Mouse (Mus musculus) spleen, adult 10 weeks (tissue): ENCODE data around the gene Olfr615. TPM values are rescaled to one million over a fixed set of nuclear protein-coding genes. Genes with fewer than 3 reads are reported as not detected.

Experiments
- polyA plus RNA-seq: library from polyadenylated mRNA; stranded (reverse); fragments of 350-450 nt; fragmentation: Illumina TruSeq; extraction: RNeasy Lipid Tissue Mini Kit (QIAGEN cat#74804); gene quantifications from one replicate; pipeline ENCODE4 v1.2.3, GENCODE M21; 2015; ENCODE audit warnings: low replicate concordance; ENCODE audit not compliant: insufficient read depth

Gene Olfr615
- not detected for polyA plus RNA-seq

DNA sequence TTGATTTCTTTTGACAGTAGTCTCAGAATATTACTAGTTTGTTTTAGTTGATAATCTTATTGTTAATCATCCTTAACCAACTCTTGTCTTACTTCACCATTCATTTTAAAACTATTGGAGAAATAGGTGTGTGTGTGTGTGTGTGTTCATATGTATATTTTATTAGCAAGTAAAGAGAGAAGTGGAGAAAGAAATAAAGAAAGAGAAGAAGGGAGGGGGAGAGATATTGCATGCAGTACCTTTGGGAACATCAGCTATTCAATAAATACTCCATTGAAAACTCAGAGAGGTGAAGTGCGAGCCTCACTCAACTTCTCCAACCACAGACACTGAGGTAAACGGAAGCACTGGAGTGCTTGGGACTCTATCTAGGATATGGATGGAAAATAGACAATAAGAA is at the start of gene Olfr615:
Gene Olfr615 (plus strand): TSS at position 301 of the 400 bp plus-strand sequence.

DNA sequence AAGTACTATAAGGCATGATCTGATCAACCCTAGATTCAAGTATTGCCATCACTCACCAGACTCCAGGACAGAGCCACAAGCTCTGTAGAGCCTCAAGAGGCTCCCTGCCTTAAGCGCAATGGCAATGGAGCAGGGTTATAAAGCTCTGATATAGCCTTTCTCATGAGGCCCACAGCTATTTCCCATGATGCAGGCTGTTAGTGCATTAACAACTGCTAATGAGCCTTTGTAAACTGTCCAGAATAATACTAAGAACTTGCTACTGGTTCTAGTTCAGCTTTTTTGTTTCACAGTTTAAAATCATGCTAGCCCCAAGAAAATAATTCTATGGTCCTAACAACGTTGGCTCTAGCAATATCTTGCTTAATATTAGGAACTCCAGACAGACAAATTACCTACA is 43.9 kb upstream of the Olfr615 start, which contains the start of gene Olfr610:
Gene Olfr610 (minus strand): TSS at position 101 of the 400 bp plus-strand sequence.

DNA sequence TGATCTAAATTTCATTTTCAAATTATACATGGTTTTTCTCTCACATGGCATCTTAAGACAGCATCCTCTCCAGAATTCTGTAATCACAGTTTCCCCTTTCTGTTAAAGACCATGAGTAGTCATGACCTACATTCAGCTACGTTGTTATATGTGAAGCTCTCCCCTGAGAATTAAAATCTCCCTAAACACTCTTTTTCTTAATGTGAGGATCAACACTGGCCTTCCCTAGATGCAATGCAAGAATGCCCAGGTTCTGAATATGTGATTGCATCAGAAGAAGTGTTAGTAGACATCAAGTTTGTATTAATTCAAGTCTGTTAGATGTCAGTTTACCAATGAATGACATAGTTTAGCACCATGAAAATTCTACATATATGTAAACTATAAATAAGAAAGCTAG is 35.1 kb upstream of the Olfr615 start, which contains the start of gene Olfr611:
Gene Olfr611 (minus strand): TSS at position 101 of the 400 bp plus-strand sequence.

DNA sequence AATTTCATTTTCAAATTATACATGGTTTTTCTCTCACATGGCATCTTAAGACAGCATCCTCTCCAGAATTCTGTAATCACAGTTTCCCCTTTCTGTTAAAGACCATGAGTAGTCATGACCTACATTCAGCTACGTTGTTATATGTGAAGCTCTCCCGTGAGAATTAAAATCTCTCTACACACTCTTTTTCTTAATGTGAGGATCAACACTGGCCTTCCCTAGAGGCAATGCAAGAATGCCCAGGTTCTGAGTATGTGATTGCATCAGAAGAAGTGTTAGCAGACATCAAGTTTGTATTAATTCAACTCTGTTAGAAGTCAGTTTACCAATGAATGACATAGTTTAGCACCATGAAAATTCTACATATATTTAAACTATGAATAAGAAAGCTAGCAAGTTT is 13.3 kb upstream of the Olfr615 start, which contains the start of gene Olfr612:
Gene Olfr612 (minus strand): TSS at position 101 of the 400 bp plus-strand sequence.

DNA sequence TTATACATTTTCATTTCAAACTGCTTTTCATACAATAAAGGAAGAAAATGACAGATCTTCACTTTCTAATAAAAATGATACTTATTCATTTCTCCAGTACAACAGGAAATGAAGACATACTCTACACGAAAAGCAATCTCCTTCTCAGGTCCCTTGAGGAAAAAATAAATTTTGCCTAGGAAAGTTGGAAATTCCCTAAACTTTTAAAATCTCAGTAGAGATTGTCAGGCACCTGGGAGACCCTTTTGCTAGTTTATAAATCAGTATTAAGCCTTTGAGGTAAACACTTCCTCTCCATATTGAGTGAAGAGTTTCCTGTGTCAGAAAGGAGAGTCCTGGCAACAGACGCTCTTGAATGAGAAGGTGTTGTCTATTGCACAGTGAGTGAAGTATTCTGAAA is 8.1 kb upstream of the Olfr615 start, which contains the start of gene Olfr613:
Gene Olfr613 (plus strand): TSS at position 301 of the 400 bp plus-strand sequence.

DNA sequence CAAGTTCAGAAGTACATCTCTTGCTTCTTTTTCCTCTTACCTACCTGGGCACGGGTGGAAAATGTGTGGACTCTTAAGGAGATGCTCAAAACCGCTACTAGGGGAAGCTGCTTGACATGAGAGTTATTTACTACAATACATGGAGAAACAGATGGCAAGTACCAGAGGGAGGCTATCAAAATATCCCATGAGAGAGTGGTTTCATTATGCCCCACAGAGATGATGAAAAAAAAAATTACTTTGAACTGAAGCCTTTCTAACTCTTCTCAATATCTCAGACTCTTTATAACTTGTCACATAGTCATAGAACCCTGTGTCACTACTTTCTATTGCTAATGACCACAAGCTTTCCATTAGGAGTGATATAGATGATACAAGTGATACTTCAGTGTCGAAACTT is 13.2 kb downstream of the Olfr615 start, which contains the start of gene Olfr616:
Gene Olfr616 (minus strand): TSS at position 101 of the 400 bp plus-strand sequence.

DNA sequence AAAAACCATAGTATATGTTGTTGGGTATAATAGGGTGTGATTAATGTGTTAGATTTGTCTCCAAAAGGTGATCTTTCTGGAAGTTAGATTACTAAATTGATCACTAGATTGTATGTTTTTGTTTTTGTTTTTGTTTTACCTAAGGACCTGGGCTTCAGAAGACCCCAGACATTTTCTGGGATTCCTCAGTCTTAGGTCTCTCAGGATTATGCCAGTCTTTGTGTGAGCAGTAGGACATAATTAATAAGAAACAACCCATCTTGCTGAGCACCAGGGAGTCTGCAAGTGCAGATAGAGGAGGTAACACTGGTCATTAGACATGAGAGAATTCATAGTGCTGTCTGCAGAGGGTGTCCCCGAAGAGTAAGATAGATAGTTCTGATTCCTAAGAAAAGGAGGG is 16.9 kb downstream of the Olfr615 start, which contains the start of gene Olfr617:
Gene Olfr617 (plus strand): TSS at position 301 of the 400 bp plus-strand sequence.

DNA sequence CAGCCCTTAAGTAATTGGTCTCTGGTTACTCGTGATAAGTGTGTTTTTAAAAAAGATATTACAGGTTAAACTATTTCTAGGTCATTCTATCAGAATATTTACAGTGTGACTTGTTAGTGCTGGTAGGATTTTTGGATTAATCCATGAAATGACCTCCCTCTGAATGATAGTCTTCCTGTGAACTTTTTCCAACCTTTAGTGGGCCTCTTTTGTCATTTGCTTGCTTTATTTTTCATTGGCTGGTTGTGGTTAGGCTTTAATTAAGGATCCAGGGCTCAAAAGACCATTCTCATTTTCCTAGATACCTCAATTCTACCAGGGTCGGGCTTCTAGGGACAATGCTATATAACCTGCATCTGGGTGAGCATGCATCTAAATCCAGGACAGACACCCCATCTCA is 33.9 kb downstream of the Olfr615 start, which contains the start of gene Olfr618:
Gene Olfr618 (plus strand): TSS at position 301 of the 400 bp plus-strand sequence.

DNA sequence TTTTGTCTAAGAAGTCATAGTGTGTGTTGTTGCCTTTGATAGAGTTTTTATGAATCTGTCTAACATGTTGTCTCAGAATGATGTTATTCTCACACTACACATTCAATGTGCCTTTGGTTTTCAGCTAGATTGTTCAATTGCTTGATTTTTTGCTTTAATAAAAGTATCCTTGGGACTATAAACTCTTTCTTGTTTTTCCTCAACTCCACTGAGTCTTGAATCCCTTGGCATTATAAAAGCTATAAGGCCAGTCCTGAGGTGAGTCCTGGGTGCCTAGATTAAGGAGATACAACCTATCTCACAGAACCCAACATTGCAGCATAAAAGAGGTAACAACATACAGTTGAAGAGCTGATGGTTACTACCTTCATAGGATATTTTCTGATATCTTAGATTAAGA is 44.4 kb downstream of the Olfr615 start, which contains the start of gene Olfr619:
Gene Olfr619 (plus strand): TSS at position 301 of the 400 bp plus-strand sequence.

DNA sequence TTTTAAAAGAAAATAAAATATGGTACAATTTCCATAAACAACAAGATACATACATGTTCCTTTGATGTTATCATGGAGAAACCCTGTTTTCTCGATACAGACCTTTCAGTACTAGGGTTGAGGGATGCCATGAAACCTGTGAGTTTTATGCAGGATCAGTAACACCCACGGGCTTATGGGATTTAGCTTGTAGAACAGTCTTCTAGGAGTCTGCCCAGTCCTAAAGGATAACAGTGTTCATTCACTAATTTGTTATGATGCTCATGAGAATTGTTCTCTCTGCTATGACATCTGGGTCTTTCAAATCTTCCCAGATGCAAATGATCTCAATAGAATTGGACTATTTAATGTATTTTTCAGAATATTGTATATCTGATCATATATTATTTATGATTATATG is 56.6 kb downstream of the Olfr615 start, which contains the start of gene Olfr620:
Gene Olfr620 (minus strand): TSS at position 101 of the 400 bp plus-strand sequence.

Other genes starting within 250 kb of the Olfr615 start
- not detected for gene Olfr597, start 239.8 kb upstream of the Olfr615 start, polyA plus RNA-seq
- gene Olfr598, start 232.5 kb upstream of the Olfr615 start, polyA plus RNA-seq, result not detected
- not detected for gene Olfr599, start 220.2 kb upstream of the Olfr615 start, polyA plus RNA-seq
- gene Olfr600, start 206.4 kb upstream of the Olfr615 start, polyA plus RNA-seq, result not detected
- not detected for gene Olfr601, start 193.4 kb upstream of the Olfr615 start, polyA plus RNA-seq
- gene Olfr603, start 169.9 kb upstream of the Olfr615 start, polyA plus RNA-seq, result not detected
- gene Usp17lc, start 141.0 kb upstream of the Olfr615 start, polyA plus RNA-seq, result not detected
- not detected for gene Olfr605, start 110.6 kb upstream of the Olfr615 start, polyA plus RNA-seq
- not detected for gene Olfr606, start 107.0 kb upstream of the Olfr615 start, polyA plus RNA-seq
- not detected for gene Olfr607, start 91.9 kb upstream of the Olfr615 start, polyA plus RNA-seq
- gene Olfr608, start 86.2 kb upstream of the Olfr615 start, polyA plus RNA-seq, result not detected
- not detected for gene Olfr609, start 58.0 kb upstream of the Olfr615 start, polyA plus RNA-seq
- not detected for gene Olfr610, start 44.0 kb upstream of the Olfr615 start, polyA plus RNA-seq
- gene Olfr611, start 35.2 kb upstream of the Olfr615 start, polyA plus RNA-seq, result not detected
- gene Olfr612, start 13.4 kb upstream of the Olfr615 start, polyA plus RNA-seq, result not detected
- gene Olfr613, start 8.0 kb upstream of the Olfr615 start, polyA plus RNA-seq, result not detected
- gene Olfr616, start 13.1 kb downstream of the Olfr615 start, polyA plus RNA-seq, result not detected
- not detected for gene Olfr617, start 17.0 kb downstream of the Olfr615 start, polyA plus RNA-seq
- not detected for gene Olfr618, start 34.0 kb downstream of the Olfr615 start, polyA plus RNA-seq
- gene Olfr619, start 44.5 kb downstream of the Olfr615 start, polyA plus RNA-seq, result not detected
- not detected for gene Olfr620, start 56.5 kb downstream of the Olfr615 start, polyA plus RNA-seq
- not detected for gene Olfr622, start 86.6 kb downstream of the Olfr615 start, polyA plus RNA-seq
- gene Olfr623, start 107.6 kb downstream of the Olfr615 start, polyA plus RNA-seq, result not detected
- gene Olfr624, start 115.1 kb downstream of the Olfr615 start, polyA plus RNA-seq, result 0.14 TPM
- gene Olfr625-ps1, start 126.6 kb downstream of the Olfr615 start, polyA plus RNA-seq, result not detected
- gene Olfr243, start 158.6 kb downstream of the Olfr615 start, polyA plus RNA-seq, result not detected
- gene Olfr628, start 174.3 kb downstream of the Olfr615 start, polyA plus RNA-seq, result not detected
- not detected for gene Olfr629, start 188.9 kb downstream of the Olfr615 start, polyA plus RNA-seq
- gene Olfr630, start 201.3 kb downstream of the Olfr615 start, polyA plus RNA-seq, result not detected
- not detected for gene Olfr69, start 215.5 kb downstream of the Olfr615 start, polyA plus RNA-seq
- gene Olfr68, start 223.6 kb downstream of the Olfr615 start, polyA plus RNA-seq, result not detected
- gene Olfr67, start 235.7 kb downstream of the Olfr615 start, polyA plus RNA-seq, result not detected